Mouse (Mus musculus) right cerebral cortex, postnatal 10 days (tissue): ENCODE results near the gene Hunk.

Experiments
- DNase-seq, 2 experiments: peaks; one replicate each; pipeline ENCODE4 v3.0.0; 2021; ENCODE audit warnings: low spot score in 2 of 2

Gene Hunk

GRCm38 (mm10) chr16:90505680-90506079, 119.9 kb downstream of the Hunk start:
- DNase-seq: no peak

- DNase-seq: no peak
Measured at GRCm38 (mm10) chr16:90511551-90512296, 125.9 kb downstream of the Hunk start.

DNA sequence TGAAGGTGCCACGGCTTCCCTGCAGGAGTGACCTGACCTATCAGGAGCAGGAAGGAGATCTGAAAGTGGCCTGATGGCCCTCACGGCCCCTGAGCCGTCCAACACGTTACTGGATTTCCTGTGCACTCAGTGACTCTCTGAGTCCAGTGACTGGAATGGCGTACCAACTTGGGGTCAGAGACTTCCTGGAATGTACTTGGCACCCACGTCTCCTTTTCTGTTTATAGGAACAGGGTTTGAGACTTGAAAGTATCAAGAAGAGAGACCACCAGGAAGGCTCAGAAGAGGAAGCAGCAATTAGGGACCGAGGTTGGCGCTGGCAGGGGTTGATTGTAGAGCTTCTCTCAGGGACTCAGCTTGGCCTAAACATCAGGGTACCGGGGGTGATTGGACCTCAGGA, 131.2 kb downstream of the Hunk start:
- DNase-seq: no peak

GRCm38 (mm10) chr16:90518232-90518631, 132.4 kb downstream of the Hunk start:
- peak; percentile 76 to 79 for DNase-seq

- DNase-seq: no peak
Measured at GRCm38 (mm10) chr16:90518732-90519295, 133.0 kb downstream of the Hunk start.

GRCm38 (mm10) chr16:90521191-90521950, 135.6 kb downstream of the Hunk start:
- no peak for DNase-seq

- no peak for DNase-seq
Measured at GRCm38 (mm10) chr16:90521951-90522255, 136.1 kb downstream of the Hunk start.

GRCm38 (mm10) chr16:90522575-90522974, 136.8 kb downstream of the Hunk start:
- no peak for DNase-seq

DNA sequence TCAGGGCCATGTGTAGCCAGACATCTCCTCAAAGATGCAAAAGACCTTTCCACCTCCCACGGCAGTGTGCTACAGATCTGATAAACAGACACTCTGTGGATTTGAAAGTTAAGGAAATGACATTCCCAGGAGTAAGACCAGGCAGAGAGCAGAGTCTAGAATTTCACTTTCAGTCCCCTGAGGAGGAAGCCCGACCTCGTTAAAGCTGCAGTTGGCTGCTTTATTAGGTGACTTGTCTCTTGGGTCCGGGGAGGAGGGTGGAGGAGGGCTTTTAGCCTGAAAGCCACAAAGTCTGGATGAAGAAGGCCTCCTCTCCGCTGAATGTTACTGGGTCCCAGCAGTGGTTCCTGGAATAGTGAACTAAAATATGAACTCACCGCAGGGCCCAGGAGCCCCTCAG, 137.6 kb downstream of the Hunk start:
- DNase-seq: no peak

DNA sequence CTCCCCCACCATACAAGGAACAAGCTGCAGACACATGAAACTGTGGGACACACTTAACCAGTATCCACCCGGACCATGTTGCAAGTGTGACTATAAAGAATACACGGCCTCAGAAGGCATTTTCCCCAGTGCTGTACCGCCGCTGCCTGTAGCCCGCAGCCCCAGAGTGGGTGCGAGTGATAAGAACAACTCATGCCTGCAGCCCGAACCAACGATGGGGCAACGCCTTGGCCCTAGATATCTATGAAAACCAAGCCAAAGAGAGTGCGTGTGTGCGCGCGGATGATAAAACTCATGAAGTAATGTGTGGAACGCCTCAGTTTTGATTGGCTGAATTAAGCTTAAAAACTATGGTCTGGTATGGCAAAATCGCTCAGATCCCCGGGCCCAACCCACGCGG, 138.1 kb downstream of the Hunk start:
- no peak for DNase-seq

DNA sequence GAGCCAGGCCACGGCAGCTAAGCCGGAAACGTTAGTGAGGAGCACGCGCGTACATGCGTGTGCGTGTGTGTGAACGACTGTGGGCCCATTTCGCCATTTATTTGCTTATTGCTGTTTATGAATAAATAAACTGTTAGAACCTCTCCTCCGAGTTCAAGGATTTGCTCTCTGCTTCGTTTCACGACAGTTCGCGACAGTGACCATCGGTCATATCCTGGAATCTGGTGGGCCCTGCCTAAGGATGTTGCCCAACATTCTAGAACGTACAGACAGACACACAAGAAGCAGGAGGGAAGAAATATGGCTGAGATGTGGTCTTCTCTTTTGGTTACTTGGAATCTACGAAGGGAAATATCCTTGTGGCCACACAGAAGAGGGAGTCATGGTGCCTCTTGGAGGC, 138.6 kb downstream of the Hunk start:
- DNase-seq: no peak

DNA sequence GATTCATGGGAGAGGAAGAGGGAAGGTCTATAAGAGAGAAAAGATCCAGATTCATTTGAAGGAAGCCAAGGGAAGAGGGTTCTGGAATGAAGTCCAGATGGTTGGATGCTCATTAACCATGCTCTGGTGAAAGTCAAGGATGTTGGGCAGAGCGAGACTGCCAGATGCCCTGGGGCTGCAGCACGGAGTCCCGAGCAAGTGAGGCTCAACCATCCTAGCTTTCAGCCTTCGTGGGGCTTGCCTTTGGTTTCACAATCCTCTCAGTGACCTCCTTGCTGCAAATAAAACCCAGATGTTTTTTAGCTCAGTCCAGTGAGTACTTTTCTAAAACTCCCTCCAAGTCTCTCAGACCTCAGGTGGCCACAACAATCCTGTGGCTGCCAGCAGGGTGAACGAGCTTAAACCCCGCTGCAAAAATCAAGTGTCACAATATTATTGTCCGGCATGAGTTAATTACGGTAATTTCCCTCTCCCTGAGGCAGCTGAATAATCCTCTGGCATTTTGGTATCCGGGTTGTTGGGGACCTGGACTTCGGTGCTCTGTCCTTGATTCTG, 147.4 kb downstream of the Hunk start:
- no peak for DNase-seq

GRCm38 (mm10) chr16:90534591-90534990, 148.8 kb downstream of the Hunk start:
- DNase-seq: no peak

GRCm38 (mm10) chr16:90538926-90539325, 153.1 kb downstream of the Hunk start:
- DNase-seq: no peak

- no peak for DNase-seq
Measured at GRCm38 (mm10) chr16:90541191-90541590, 155.4 kb downstream of the Hunk start.

DNA sequence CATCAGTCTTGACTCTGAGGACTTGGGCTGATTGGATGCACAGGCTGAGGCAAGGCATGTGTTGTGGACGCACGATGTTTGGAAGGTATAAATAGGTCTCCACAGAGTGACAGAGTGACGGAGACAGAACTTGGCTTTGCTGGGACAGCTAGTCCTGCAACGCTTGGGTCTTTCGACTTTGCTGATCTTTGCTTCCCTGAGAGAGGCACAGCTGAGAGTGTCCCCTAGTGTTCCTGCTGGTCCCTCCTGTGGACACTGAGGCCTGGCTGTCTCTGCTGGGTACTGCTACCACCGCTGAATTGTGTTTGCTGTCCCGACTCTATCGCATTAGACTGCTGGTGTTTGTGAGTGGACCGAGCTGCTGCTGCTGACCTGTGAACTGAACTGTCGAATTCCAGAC, 156.6 kb downstream of the Hunk start:
- DNase-seq: no peak

GRCm38 (mm10) chr16:90544175-90544574, 158.4 kb downstream of the Hunk start:
- DNase-seq: no peak

GRCm38 (mm10) chr16:90545509-90545908, 159.7 kb downstream of the Hunk start:
- DNase-seq: no peak

- DNase-seq: no peak
Measured at GRCm38 (mm10) chr16:90546591-90546990, 160.8 kb downstream of the Hunk start.

GRCm38 (mm10) chr16:90547996-90548395, 162.2 kb downstream of the Hunk start:
- DNase-seq: no peak
